Mouse (Mus musculus): Measurements from ENCODE around the gene Scgb2b19.
"Not testable (repeated sequence)": the region's sequence is repeated elsewhere in the genome, so short reads cannot be mapped to it uniquely, and the experiment has no call there.

The Scgb2b19 gene

GRCm38 (mm10) chr7:33280238-33280637 is at the start of gene Scgb2b19:
Gene Scgb2b19 (minus strand): TSS chr7:33280338.
- not testable (repeated sequence) for DNase-seq (ENCODE audit: low spot score)

GRCm38 (mm10) chr7:33286991-33287390 is 6.9 kb upstream of the Scgb2b19 start, which contains the start of gene Scgb1b19:
Gene Scgb1b19 (plus strand): TSS chr7:33287291.
- not testable (repeated sequence) for DNase-seq (ENCODE audit: low spot score)
